Mouse (Mus musculus): ENCODE measurements around the gene Thbs3. TPM values are rescaled to one million over a fixed set of nuclear protein-coding genes. Genes with fewer than 3 reads are reported as not detected.
A peak's percentile ranks its signal among the peaks of the same experiment; 100 is the strongest.

The Thbs3 gene
- polyA plus RNA-seq, 1 experiment from 2014 or later, result 24.0 TPM

DNA sequence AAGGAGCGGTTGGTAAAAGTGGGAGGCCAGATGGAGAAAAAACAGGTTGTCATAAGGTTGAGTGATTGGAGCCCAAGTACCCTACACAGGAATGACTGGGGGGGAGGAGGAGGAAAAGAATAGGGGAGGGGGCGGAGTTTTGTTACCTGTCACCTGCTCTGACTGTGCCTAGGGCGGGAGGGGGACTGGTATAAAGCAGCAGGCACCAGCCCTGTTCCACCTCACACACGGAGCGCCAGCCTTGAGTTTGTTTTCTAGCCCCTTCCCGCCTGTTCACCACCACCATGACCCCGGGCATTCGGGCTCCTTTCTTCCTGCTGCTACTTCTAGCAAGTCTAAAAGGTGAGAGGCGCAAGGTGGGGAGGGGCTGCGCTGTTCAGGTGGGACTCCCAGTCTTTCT is 13.9 kb downstream of the Thbs3 start, which contains the start of gene Muc1:
TSS of gene Muc1 (plus strand) at position 222 of the 400 bp plus-strand sequence.
- 33% methylated on average over 10 of the region's 10 CpGs for WGBS
- H3K27ac ChIP-seq (ENCODE audit: low read length), result 0 out of 2 replicates have a peak within 1 kb of the TSS, but pooled peaks have one; percentile 26
- H3K4me1 ChIP-seq (ENCODE audit: control insufficient read depth, insufficient read depth, low read length), result peaks cover 25% of the 10 kb centered on the region
- ATAC-seq (replicated peaks; ENCODE audit: extremely low read depth, insufficient read depth, low FRiP score), result no peak
- H3K36me3 ChIP-seq (ENCODE audit: control insufficient read depth, insufficient read depth), result no peaks in the 10 kb centered on the region
- peak within 1 kb of the TSS; percentile 61 for H3K4me3 ChIP-seq (ENCODE audit: low read length)
- peak within 1 kb of the TSS; percentile 68 for H3K9ac ChIP-seq (ENCODE audit: low read length)
- H3K9me3 ChIP-seq (replicated peaks; ENCODE audit: control insufficient read depth, low read length), result no peaks in the 10 kb centered on the region
- H3K27me3 ChIP-seq (ENCODE audit: control insufficient read depth, insufficient read depth, low read length), result peaks cover 16% of the 10 kb centered on the region; the same call in 1 of the 2 replicates
- peak within 1 kb of the TSS; percentile 76 for H3K4me2 ChIP-seq (ENCODE audit: low read depth, low read length)

DNA sequence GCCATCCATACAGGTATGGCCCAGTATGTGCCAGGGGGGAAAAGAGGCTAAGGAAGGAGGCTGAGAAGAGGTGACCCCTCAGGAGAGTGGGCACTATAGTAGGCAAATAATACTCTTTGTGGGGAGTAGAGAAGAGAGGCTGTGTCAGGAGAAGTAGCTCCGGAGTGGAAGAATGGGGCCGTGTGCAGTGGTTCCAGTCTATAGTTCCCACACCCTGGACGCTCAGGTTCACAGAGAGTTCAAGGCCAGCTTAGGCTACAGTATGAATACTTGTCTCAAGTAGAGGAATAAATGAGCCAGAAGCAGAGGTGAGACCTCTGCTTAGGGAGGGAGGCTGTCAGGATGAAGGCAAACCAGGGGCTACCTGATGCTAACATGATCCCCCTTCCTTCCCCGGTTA is 14.3 kb downstream of the Thbs3 start:
- H3K4me2 ChIP-seq (ENCODE audit: low read depth, low read length), result no peak overlapping the region
- no peak for ATAC-seq (replicated peaks; ENCODE audit: extremely low read depth, insufficient read depth, low FRiP score)
- no peak overlapping the region for H3K4me3 ChIP-seq (ENCODE audit: low read length)
- no peaks in the 10 kb centered on the region for H3K36me3 ChIP-seq (ENCODE audit: control insufficient read depth, insufficient read depth)
- H3K9me3 ChIP-seq (replicated peaks; ENCODE audit: control insufficient read depth, low read length), result no peaks in the 10 kb centered on the region
- no peak overlapping the region for H3K9ac ChIP-seq (ENCODE audit: low read length)
- H3K27me3 ChIP-seq (ENCODE audit: control insufficient read depth, insufficient read depth, low read length), result peaks cover 16% of the 10 kb centered on the region; the same call in 1 of the 2 replicates
- H3K27ac ChIP-seq (ENCODE audit: low read length), result no peak overlapping the region
- H3K4me1 ChIP-seq (ENCODE audit: control insufficient read depth, insufficient read depth, low read length), result peaks cover 26% of the 10 kb centered on the region
- WGBS, result 67% methylated on average over 4 of the region's 4 CpGs

DNA sequence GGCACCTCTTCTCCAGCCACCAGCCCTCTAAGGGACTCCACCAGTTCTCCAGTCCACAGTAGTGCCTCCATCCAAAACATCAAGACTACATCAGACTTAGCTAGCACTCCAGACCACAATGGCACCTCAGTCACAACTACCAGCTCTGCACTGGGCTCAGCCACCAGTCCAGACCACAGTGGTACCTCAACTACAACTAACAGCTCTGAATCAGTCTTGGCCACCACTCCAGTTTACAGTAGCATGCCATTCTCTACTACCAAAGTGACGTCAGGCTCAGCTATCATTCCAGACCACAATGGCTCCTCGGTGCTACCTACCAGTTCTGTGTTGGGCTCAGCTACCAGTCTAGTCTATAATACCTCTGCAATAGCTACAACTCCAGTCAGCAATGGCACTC is 15.6 kb downstream of the Thbs3 start:
- H3K9me3 ChIP-seq (replicated peaks; ENCODE audit: control insufficient read depth, low read length), result no peaks in the 10 kb centered on the region
- H3K4me3 ChIP-seq (ENCODE audit: low read length), result no peak overlapping the region
- 63% methylated on average over 2 of the region's 2 CpGs for WGBS
- no peak overlapping the region for H3K4me2 ChIP-seq (ENCODE audit: low read depth, low read length)
- peaks cover 15% of the 10 kb centered on the region; the same call in 1 of the 2 replicates for H3K27me3 ChIP-seq (ENCODE audit: control insufficient read depth, insufficient read depth, low read length)
- peaks cover 26% of the 10 kb centered on the region for H3K4me1 ChIP-seq (ENCODE audit: control insufficient read depth, insufficient read depth, low read length)
- H3K9ac ChIP-seq (ENCODE audit: low read length), result no peak overlapping the region
- H3K27ac ChIP-seq (ENCODE audit: low read length), result no peak overlapping the region
- ATAC-seq (replicated peaks; ENCODE audit: extremely low read depth, insufficient read depth, low FRiP score), result no peak
- H3K36me3 ChIP-seq (ENCODE audit: control insufficient read depth, insufficient read depth), result no peaks in the 10 kb centered on the region

- Histone ChIP-seq H3K9ac (ENCODE audit: low read length) (no peak overlapping the region), H3K9me3 (replicated peaks; ENCODE audit: control insufficient read depth, low read length) (no peaks in the 10 kb centered on the region), H3K4me2 (ENCODE audit: low read depth, low read length) (no peak overlapping the region), H3K27ac (ENCODE audit: low read length) (no peak overlapping the region), H3K4me1 (ENCODE audit: control insufficient read depth, insufficient read depth, low read length) (peaks cover 26% of the 10 kb centered on the region), H3K36me3 (ENCODE audit: control insufficient read depth, insufficient read depth) (no peaks in the 10 kb centered on the region), H3K27me3 (ENCODE audit: control insufficient read depth, insufficient read depth, low read length) (peaks cover 7% of the 10 kb centered on the region; the same call in 1 of the 2 replicates), H3K4me3 (ENCODE audit: low read length) (no peak overlapping the region)
- no peak for ATAC-seq (replicated peaks; ENCODE audit: extremely low read depth, insufficient read depth, low FRiP score)
- 39% methylated on average over 7 of the region's 7 CpGs for WGBS
Observed at GRCm38 (mm10) chr3:89231345-89231744, 16.4 kb downstream of the Thbs3 start.

GRCm38 (mm10) chr3:89231772-89232275 is 16.8 kb downstream of the Thbs3 start:
- peaks cover 24% of the 10 kb centered on the region for H3K4me1 ChIP-seq (ENCODE audit: control insufficient read depth, insufficient read depth, low read length)
- 71% methylated on average over 16 of the region's 16 CpGs for WGBS
- no peaks in the 10 kb centered on the region for H3K36me3 ChIP-seq (ENCODE audit: control insufficient read depth, insufficient read depth)
- H3K4me3 ChIP-seq (ENCODE audit: low read length), result no peak overlapping the region
- no peak overlapping the region for H3K27ac ChIP-seq (ENCODE audit: low read length)
- no peak overlapping the region for H3K4me2 ChIP-seq (ENCODE audit: low read depth, low read length)
- H3K9ac ChIP-seq (ENCODE audit: low read length), result no peak overlapping the region
- H3K27me3 ChIP-seq (ENCODE audit: control insufficient read depth, insufficient read depth, low read length), result 0 out of 2 replicates have a peak, but pooled peaks cover 3% of the 10 kb centered on the region
- no peaks in the 10 kb centered on the region for H3K9me3 ChIP-seq (replicated peaks; ENCODE audit: control insufficient read depth, low read length)
- no peak for ATAC-seq (replicated peaks; ENCODE audit: extremely low read depth, insufficient read depth, low FRiP score)

DNA sequence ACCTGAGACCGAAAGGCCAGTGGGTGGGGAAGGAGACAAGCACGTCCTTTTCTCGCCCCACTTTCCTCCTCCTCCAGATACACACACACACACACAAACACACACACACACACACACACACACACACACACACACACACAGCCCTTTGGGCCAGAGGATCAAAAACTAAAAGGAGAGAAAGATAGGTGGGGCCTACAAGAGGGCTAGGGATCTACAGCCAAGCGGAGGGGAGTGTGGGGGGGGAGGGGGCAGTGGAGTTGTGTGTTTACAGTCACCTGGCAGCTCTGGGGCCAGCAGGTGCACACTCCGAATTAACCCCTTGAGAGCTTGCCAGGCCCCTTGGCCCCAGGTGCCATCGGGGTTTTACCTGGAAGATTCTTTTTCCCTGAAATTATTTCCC is 17.6 kb downstream of the Thbs3 start:
- Histone ChIP-seq H3K36me3 (ENCODE audit: control insufficient read depth, insufficient read depth) (no peaks in the 10 kb centered on the region), H3K27me3 (ENCODE audit: control insufficient read depth, insufficient read depth, low read length) (0 out of 2 replicates have a peak, but pooled peaks cover 3% of the 10 kb centered on the region), H3K4me3 (ENCODE audit: low read length) (no peak overlapping the region), H3K4me1 (ENCODE audit: control insufficient read depth, insufficient read depth, low read length) (peaks cover 18% of the 10 kb centered on the region), H3K27ac (ENCODE audit: low read length) (no peak overlapping the region; the same call in 1 of the 2 replicates), H3K9ac (ENCODE audit: low read length) (no peak overlapping the region), H3K9me3 (replicated peaks; ENCODE audit: control insufficient read depth, low read length) (no peaks in the 10 kb centered on the region), H3K4me2 (ENCODE audit: low read depth, low read length) (no peak overlapping the region)
- WGBS, result 69% methylated on average over 6 of the region's 6 CpGs
- no peak for ATAC-seq (replicated peaks; ENCODE audit: extremely low read depth, insufficient read depth, low FRiP score)

DNA sequence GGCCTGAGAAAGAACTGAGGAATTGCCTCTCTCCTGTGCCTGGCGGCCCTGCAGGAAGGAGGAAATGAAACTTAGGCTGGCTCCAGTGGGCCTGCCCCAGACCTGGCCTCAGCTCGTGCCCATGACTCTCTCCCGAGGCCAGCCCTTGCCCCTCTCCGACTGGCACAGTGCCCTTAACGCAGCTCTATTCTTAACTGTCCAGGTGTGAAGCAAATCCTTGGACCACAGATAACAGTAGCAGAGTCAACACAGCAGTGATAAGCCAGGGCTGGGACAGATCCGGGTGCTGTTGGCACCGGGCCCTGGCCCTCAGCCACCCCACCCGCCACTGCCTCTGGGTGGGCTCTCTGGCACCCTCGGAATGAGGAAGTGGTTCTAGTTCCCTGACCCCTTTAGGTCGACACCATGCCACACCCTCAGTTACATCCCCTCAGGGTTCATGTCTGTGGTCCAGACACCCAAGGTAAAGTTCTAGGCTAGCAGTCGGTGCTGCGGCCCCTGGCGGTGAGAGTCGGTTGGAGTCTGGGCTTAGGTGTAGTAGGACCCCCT is 18.7 kb downstream of the Thbs3 start:
- peak overlapping the region; percentile 17; the same call in 1 of the 2 replicates for H3K4me2 ChIP-seq (ENCODE audit: low read depth, low read length)
- peak overlapping the region; percentile 44; the same call in 1 of the 2 replicates for H3K9ac ChIP-seq (ENCODE audit: low read length)
- H3K9me3 ChIP-seq (replicated peaks; ENCODE audit: control insufficient read depth, low read length), result no peaks in the 10 kb centered on the region
- WGBS, result 37% methylated on average over 14 of the region's 14 CpGs
- H3K36me3 ChIP-seq (ENCODE audit: control insufficient read depth, insufficient read depth), result no peaks in the 10 kb centered on the region
- H3K4me1 ChIP-seq (ENCODE audit: control insufficient read depth, insufficient read depth, low read length), result peaks cover 14% of the 10 kb centered on the region
- H3K27ac ChIP-seq (ENCODE audit: low read length), result peak overlapping the region; percentile 64
- H3K27me3 ChIP-seq (ENCODE audit: control insufficient read depth, insufficient read depth, low read length), result 0 out of 2 replicates have a peak, but pooled peaks cover 3% of the 10 kb centered on the region
- peak; percentile 74 for ATAC-seq (replicated peaks; ENCODE audit: extremely low read depth, insufficient read depth, low FRiP score)
- no peak overlapping the region for H3K4me3 ChIP-seq (ENCODE audit: low read length)

DNA sequence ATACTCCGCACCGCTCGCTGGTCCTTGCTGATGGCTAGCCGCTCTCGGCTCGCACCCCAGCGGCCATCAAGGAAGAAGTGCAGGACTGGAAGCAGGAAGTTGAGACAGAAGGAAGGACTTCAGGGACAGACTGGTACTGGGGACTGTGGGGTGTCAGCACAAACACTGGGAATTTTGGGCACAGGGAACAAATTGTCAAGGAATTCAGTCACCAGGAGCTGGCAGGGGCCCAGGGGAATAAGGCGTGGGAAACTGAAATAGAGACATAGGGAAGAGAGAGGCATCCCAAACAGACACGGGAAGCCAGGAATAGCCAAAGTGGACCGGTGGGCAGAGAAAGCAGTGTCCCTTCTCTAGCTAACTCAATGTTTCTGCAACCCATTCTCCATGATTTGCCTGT is 21.5 kb downstream of the Thbs3 start:
- 74% methylated on average over 10 of the region's 10 CpGs for WGBS

GRCm38 (mm10) chr3:89237682-89238081 is 22.7 kb downstream of the Thbs3 start:
- Histone ChIP-seq H3K4me2 (ENCODE audit: low read depth, low read length) (no peak overlapping the region), H3K9me3 (replicated peaks; ENCODE audit: control insufficient read depth, low read length) (no peaks in the 10 kb centered on the region), H3K4me1 (ENCODE audit: control insufficient read depth, insufficient read depth, low read length) (peaks cover 12% of the 10 kb centered on the region), H3K9ac (ENCODE audit: low read length) (no peak overlapping the region), H3K36me3 (ENCODE audit: control insufficient read depth, insufficient read depth) (no peaks in the 10 kb centered on the region), H3K4me3 (ENCODE audit: low read length) (no peak overlapping the region), H3K27me3 (ENCODE audit: control insufficient read depth, insufficient read depth, low read length) (no peaks in the 10 kb centered on the region), H3K27ac (ENCODE audit: low read length) (no peak overlapping the region)
- 87% methylated on average over 21 of the region's 21 CpGs for WGBS
- no peak for ATAC-seq (replicated peaks; ENCODE audit: extremely low read depth, insufficient read depth, low FRiP score)

More for the DNA sequence above, 21.5 kb downstream of the Thbs3 start:
- Histone ChIP-seq H3K27me3 (ENCODE audit: control insufficient read depth, insufficient read depth, low read length) (no peaks in the 10 kb centered on the region), H3K36me3 (ENCODE audit: control insufficient read depth, insufficient read depth) (no peaks in the 10 kb centered on the region), H3K27ac (ENCODE audit: low read length) (no peak overlapping the region), H3K9me3 (replicated peaks; ENCODE audit: control insufficient read depth, low read length) (no peaks in the 10 kb centered on the region), H3K4me1 (ENCODE audit: control insufficient read depth, insufficient read depth, low read length) (peaks cover 14% of the 10 kb centered on the region), H3K4me2 (ENCODE audit: low read depth, low read length) (no peak overlapping the region), H3K9ac (ENCODE audit: low read length) (no peak overlapping the region), H3K4me3 (ENCODE audit: low read length) (no peak overlapping the region)
- ATAC-seq (replicated peaks; ENCODE audit: extremely low read depth, insufficient read depth, low FRiP score), result no peak
